Mouse (Mus musculus): Measurements from ENCODE around the gene Aen. TPM values are rescaled to one million over a fixed set of nuclear protein-coding genes. Genes with fewer than 3 reads are reported as not detected.

The Aen gene
- polyA plus RNA-seq, 1 experiment from 2014 or later = 28.1 TPM

DNA sequence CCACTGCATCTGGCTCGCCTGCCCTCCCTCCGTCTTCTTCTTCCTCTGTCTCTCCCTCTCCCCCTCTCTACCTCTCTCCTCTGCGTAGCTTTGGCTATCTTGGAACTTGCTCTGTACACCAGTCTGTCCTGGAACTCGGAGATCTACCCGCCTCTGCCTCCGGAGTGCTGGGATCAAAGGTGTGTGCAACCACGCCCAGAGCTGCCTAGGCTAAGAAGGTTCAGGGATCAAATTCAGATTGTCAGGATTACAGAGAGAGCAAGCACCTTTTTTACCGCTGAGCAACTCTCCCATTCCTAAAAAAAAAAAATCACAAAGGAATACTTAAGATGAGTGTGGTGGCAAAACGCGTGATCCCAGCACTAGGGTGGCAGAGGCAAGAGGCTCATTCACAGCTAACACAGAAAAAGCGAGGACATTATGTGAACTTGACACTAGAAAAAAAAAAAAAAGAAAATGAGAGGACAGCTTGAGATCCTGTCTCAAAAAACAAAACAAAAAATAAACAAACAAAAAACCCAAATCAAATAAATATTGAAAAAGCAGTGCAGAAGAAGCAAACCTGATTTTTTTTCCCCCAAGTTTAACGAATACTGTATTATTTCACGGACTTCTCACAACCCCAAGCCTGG, 517 bp upstream of the Aen start:
- H3K4me1 ChIP-seq (replicated peaks) = peaks cover 45% of the 10 kb centered on the region
- 29% methylated on average over 13 of the region's 13 CpGs for WGBS (ENCODE audit: insufficient replicate concordance)

DNA sequence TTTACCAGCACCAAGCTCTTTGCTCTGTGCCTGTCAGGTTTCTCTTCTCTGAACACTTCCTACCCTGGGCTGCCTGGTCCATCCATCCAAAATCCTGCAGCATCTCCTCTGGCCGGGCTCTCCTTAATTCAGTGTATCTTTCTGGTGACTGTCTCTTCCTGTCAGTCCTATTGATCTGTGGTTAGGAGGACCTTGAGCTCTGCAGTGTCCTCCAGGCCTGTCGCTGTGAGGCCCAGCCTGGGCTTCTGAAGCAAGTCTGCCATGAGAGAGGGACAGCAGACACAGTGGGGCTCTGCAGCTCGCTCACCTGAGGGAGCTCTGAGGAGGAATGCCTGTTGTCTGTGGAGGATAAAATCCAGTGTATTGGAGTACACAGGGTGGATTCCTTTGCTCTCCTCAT, 1.9 kb downstream of the Aen start:
- Histone ChIP-seq H3K4me1 (replicated peaks) (peaks cover 45% of the 10 kb centered on the region), H3K9ac (peak overlapping the region; percentile 22), H3K27ac (no peak overlapping the region), H3K4me2 (peak overlapping the region; percentile 95), H3K36me3 (peaks cover 27% of the 10 kb centered on the region), H3K9me3 (replicated peaks) (no peaks in the 10 kb centered on the region), H3K4me3 (replicated peaks) (peak overlapping the region; percentile 89), H3K27me3 (no peaks in the 10 kb centered on the region)
- ATAC-seq (ENCODE audit: low read depth) (no peak), DNase-seq (no peak)
- WGBS (ENCODE audit: insufficient replicate concordance) = 74% methylated on average over 3 of the region's 3 CpGs

More for the DNA sequence above, 517 bp upstream of the Aen start:
- ATAC-seq (ENCODE audit: low read depth) = no peak
- peak overlapping the region; percentile 95 for H3K4me2 ChIP-seq
- peak overlapping the region; percentile 3; the same call in 1 of the 2 replicates for H3K27ac ChIP-seq
- H3K9ac ChIP-seq = peak overlapping the region; percentile 66
- no peak for DNase-seq
- peaks cover 1% of the 10 kb centered on the region for H3K27me3 ChIP-seq
- H3K4me3 ChIP-seq (replicated peaks) = peak overlapping the region; percentile 89
- no peaks in the 10 kb centered on the region for H3K9me3 ChIP-seq (replicated peaks)
- H3K36me3 ChIP-seq = peaks cover 17% of the 10 kb centered on the region

DNA sequence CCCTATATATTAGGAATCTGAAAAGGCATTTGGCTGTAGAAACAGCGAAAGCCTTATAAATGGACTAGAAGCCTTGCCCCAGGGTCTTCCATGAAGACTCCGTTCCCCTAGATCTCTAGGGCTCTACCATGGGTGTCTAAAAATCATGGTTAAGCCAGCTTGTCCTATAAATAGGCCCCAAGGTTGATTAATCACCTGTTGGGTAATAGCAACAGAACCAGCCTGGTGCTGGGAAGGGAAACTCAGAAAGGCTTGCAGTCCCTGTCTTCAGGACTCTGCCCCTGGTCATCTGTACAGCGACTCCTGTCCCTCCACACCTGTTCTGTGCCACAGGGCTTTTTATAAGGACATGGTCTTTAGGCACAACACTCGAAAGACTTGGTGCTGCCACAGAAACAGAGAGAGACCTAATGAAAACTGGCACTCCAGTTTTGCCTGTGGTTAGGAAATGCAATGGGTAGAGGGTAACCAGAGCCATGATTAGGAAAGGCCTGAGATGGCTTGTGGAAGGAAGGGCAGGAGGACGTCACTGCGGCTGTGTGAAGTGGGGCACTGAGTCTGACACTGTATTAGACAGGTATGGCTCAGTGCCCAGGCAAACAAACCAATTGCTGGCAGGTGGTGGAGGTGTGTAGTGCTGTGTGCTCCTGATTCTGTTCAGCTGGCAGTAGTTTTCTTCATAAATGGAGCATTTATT, 7.7 kb downstream of the Aen start:
- Histone ChIP-seq H3K4me1 (replicated peaks) (no peaks in the 10 kb centered on the region), H3K27ac (no peak overlapping the region), H3K9ac (no peak overlapping the region), H3K36me3 (peaks cover 61% of the 10 kb centered on the region), H3K4me3 (replicated peaks) (no peak overlapping the region), H3K27me3 (no peaks in the 10 kb centered on the region), H3K4me2 (no peak overlapping the region), H3K9me3 (replicated peaks) (no peaks in the 10 kb centered on the region)
- 86% methylated on average over 6 of the region's 6 CpGs for WGBS (ENCODE audit: insufficient replicate concordance)
- DNase-seq (no peak), ATAC-seq (ENCODE audit: low read depth) (no peak)

DNA sequence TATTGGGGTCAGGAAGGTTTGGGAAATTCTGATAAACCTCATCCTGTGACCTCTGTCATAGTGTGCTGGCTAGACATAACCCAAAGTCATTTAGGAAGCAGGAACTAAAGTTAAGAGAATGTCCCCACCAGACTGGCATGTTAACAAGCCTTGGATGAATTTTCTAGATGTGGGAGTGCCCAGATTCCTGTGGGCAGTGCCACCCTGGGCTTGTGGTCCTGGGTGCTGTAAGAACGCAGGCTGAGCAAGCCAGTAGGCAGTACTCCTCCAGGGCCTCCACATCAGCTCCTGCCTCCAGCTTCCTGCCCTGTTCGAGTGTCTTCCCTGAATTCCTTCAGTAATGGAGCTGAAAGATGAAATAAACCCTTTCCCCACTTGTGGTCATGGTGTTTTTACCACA, 8.5 kb downstream of the Aen start:
- Histone ChIP-seq H3K4me1 (replicated peaks) (no peaks in the 10 kb centered on the region), H3K9ac (no peak overlapping the region), H3K4me2 (no peak overlapping the region), H3K27ac (no peak overlapping the region), H3K27me3 (no peaks in the 10 kb centered on the region), H3K36me3 (peaks cover 64% of the 10 kb centered on the region), H3K9me3 (replicated peaks) (no peaks in the 10 kb centered on the region), H3K4me3 (replicated peaks) (no peak overlapping the region)
- DNase-seq (no peak), ATAC-seq (ENCODE audit: low read depth) (no peak)
- WGBS (ENCODE audit: insufficient replicate concordance) = 75% methylated on average over 2 of the region's 2 CpGs

DNA sequence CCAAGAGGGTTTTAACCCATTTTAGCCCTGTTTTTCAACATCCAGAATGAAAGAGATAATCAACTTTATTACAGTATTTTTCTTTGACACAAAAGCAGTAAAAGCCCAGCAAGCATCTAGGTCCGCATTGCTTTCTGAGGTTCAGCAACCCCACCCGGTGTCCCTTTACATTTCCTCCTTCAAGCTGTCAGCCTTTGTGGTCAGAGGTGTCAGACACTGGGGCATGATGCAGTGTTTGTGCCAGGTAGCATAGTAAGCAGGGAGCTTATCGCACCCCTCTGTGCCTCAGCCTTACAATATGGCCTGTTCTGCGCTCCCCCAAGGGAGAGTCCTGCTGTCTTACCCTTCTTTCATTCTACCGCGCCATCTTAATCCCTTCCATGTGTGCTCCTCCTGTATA, 13.4 kb downstream of the Aen start:
- Histone ChIP-seq H3K27ac (no peak overlapping the region), H3K27me3 (no peaks in the 10 kb centered on the region), H3K4me3 (replicated peaks) (no peak overlapping the region), H3K9me3 (replicated peaks) (no peaks in the 10 kb centered on the region), H3K4me1 (replicated peaks) (peaks cover 38% of the 10 kb centered on the region), H3K36me3 (peaks cover 50% of the 10 kb centered on the region), H3K9ac (no peak overlapping the region), H3K4me2 (no peak overlapping the region)
- no peak for DNase-seq
- 80% methylated on average over 6 of the region's 6 CpGs for WGBS (ENCODE audit: insufficient replicate concordance)
- no peak for ATAC-seq (ENCODE audit: low read depth)

DNA sequence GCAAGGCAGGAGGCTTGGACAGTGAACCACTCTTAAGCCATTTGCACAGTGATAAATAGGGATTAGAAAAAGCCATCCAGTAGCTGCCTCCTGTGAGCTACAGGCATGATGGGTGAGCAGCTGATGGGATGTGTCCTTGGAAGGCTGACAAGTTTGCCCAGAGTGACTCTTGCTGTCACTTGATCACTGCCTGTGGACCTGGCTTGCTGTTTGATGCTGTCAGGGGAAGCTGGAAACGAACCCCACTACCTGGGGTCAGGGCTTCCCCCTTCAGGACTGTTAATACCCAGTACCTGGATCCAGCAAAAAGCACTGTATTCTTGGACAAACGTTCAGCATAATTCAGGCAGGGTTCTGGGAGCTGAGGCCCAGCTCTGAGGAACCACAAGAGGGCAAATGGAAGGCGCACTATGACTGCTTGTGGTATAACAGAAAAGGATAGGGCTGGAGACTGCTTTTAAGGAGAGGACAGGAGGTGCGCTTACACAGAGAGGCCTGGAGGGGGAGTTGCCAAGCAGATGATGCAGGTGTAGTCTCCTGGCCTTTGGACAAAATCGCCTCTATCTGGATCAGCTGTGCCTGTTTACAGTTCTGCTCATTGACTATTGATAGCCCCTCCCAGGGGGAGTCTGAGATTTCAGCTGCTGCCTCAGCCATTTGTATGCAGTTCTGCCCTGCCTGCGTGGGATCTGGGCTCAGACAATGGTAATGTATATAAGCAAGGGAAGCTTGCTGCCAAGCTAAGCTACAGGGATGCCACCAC, 14.9 kb downstream of the Aen start:
- Histone ChIP-seq H3K4me2 (no peak overlapping the region), H3K9ac (no peak overlapping the region), H3K27me3 (no peaks in the 10 kb centered on the region), H3K4me1 (replicated peaks) (peaks cover 53% of the 10 kb centered on the region), H3K4me3 (replicated peaks) (no peak overlapping the region), H3K27ac (no peak overlapping the region), H3K9me3 (replicated peaks) (no peaks in the 10 kb centered on the region), H3K36me3 (peaks cover 36% of the 10 kb centered on the region)
- ATAC-seq (ENCODE audit: low read depth) (no peak), DNase-seq (no peak)
- WGBS (ENCODE audit: insufficient replicate concordance) = 41% methylated on average over 6 of the region's 6 CpGs

DNA sequence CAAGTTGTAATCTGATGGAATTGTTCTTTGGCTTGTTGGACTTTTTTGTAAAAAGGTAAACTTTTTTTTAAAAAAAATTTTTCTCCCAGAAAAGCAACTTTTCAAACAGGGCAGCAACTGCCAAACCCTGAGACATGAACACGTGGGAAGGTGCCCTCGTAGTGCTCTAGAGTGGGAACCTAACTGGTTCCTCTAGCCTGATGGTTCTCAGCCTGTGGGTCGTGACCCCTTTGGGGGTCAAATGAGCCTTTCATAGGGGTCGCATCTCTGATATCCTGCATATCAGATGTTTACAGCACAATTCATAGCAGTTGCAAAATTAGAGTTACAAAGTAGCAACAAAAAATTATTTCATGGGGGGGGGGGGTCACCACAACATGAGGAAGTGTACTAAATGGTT, 15.6 kb downstream of the Aen start:
- peaks cover 58% of the 10 kb centered on the region for H3K4me1 ChIP-seq (replicated peaks)
- H3K4me3 ChIP-seq (replicated peaks) = no peak overlapping the region
- WGBS (ENCODE audit: insufficient replicate concordance) = 66% methylated on average over 4 of the region's 4 CpGs
- H3K4me2 ChIP-seq = no peak overlapping the region
- H3K9me3 ChIP-seq (replicated peaks) = no peaks in the 10 kb centered on the region
- no peak for ATAC-seq (ENCODE audit: low read depth)
- no peak overlapping the region for H3K27ac ChIP-seq
- no peaks in the 10 kb centered on the region for H3K27me3 ChIP-seq
- no peak overlapping the region for H3K9ac ChIP-seq
- DNase-seq = no peak
- H3K36me3 ChIP-seq = peaks cover 29% of the 10 kb centered on the region

DNA sequence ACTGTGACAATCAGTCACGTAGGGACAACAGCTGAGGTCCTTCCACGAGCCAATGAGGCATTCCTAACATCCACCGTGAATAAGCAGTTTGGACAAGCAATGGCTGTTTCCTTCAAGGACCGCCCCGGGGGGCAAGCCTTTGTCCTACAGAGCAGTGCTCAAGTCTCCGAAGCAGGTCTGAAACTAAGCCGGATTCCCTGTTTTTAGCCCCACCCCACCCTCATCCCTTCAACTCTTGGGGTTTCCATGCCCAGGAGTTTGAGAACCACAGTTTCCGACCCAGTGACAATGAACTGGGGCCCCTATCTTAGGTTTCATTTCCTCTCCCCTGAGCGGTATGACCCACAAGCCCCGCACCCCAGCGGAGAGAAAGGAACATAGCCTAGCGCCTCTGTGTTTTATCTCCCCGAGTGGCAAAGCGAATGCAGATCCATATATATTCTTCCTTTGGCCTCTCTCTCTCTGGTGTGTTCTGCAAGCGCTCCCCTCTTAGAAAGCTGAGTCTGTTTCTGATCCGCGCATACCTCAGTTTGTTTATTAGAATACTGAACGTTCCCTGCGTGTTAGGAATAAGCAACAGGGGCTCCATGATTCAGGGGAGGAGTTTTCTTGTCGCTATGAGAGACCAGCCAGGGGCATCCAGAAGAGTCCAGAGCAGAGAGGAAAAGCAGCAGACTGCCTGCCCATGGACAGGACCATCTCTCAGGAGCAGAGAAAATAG, 16.8 kb downstream of the Aen start:
- Histone ChIP-seq H3K27ac (peak overlapping the region; percentile 87), H3K4me2 (peak overlapping the region; percentile 89), H3K4me3 (replicated peaks) (peak overlapping the region; percentile 64), H3K9me3 (replicated peaks) (no peaks in the 10 kb centered on the region), H3K27me3 (no peaks in the 10 kb centered on the region), H3K9ac (peak overlapping the region; percentile 76), H3K4me1 (replicated peaks) (peaks cover 58% of the 10 kb centered on the region), H3K36me3 (peaks cover 18% of the 10 kb centered on the region)
- no peak for ATAC-seq (ENCODE audit: low read depth)
- WGBS (ENCODE audit: insufficient replicate concordance) = 5% methylated on average over 20 of the region's 20 CpGs
- no peak for DNase-seq

DNA sequence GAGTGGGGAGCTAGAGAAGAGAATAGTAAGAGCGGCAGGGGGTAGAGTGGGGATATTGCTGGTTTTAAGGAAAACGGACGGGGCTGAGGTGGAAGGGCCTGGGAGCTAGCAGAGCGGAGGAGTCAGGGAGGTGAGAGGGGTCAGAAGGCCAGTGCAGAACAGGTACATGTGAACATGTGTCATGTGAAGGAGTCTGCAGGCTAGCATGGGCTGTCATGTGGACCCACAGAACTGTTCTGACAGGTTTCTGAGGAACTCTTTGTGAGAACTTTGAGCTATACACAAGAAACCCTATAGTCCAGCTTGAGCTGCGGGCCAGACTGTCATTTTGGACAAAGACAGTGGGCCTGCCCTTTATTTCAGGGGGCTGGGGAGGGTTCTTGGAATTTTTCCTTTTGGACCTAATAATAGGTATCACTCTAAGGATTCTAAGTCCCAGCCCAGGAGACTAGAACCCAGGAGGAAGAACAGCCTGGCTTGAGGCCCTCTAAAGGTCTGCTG, 17.4 kb downstream of the Aen start, which contains the start of gene Isg20:
Gene Isg20 (plus strand): TSS at position 451 of the 501 bp plus-strand sequence.
- peak within 1 kb of the TSS; percentile 64 for H3K4me3 ChIP-seq (replicated peaks)
- H3K4me1 ChIP-seq (replicated peaks) = peaks cover 58% of the 10 kb centered on the region
- ATAC-seq (ENCODE audit: low read depth) (no peak), DNase-seq (no peak)
- no peaks in the 10 kb centered on the region for H3K9me3 ChIP-seq (replicated peaks)
- peak within 1 kb of the TSS; percentile 89 for H3K4me2 ChIP-seq
- H3K27me3 ChIP-seq = no peaks in the 10 kb centered on the region
- peaks cover 18% of the 10 kb centered on the region for H3K36me3 ChIP-seq
- WGBS (ENCODE audit: insufficient replicate concordance) = 64% methylated on average over 5 of the region's 5 CpGs
- H3K27ac ChIP-seq = peak within 1 kb of the TSS; percentile 87
- peak within 1 kb of the TSS; percentile 76 for H3K9ac ChIP-seq

DNA sequence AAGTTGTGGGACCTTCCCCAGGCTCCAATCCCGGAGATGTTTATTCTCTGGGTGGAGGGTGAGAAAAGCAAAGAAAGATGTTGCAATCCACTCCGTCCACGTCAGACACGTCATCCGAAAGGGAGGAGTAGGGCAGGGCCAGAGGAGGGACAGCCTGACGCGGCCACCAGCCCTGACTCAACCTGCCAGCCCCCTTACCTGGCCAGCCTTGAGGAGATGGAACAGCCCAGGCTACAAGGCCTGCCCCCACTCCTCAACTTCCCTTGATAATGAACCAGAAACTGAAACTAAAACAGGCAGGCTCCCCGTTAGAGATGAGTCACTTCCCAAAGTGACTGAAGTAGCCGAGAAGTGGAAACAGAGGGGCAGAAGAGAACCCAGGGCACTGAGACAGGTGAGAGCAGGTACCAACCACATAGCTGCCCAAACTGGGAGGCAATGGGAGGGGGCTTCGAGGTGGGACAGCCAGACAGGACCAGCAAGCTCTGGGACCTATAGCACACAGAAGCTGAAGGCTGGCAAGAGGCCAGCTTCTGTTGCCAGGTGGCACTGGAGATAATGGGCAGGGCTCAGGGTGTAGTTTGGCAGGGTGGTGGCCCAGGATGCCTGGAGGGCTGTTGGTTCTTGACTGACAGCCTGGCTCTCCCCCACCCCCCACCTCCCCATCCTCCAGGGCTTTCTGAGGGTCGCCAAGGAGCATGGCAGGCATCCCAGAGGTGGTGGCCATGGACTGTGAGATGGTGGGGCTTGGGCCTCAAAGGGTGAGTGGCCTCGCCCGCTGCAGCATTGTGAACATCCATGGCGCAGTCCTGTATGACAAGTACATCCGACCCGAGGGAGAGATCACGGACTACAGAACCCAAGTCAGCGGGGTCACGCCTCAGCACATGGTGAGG, 18.2 kb downstream of the Aen start:
- ATAC-seq (ENCODE audit: low read depth) = peak; percentile 94
- WGBS (ENCODE audit: insufficient replicate concordance) = 35% methylated on average over 19 of the region's 19 CpGs
- Histone ChIP-seq H3K4me1 (replicated peaks) (peaks cover 58% of the 10 kb centered on the region), H3K36me3 (peaks cover 11% of the 10 kb centered on the region), H3K4me3 (replicated peaks) (peak overlapping the region; percentile 64), H3K4me2 (peak overlapping the region; percentile 89), H3K9me3 (replicated peaks) (no peaks in the 10 kb centered on the region), H3K27ac (peak overlapping the region; percentile 87), H3K27me3 (no peaks in the 10 kb centered on the region), H3K9ac (peak overlapping the region; percentile 76)
- peak; percentile 70 for DNase-seq
